Mouse (Mus musculus) liver, postnatal 0 days (tissue): Measurements from ENCODE around the gene Nagpa.

Experiments used
- CTCF ChIP-seq: sonication (generic); IDR thresholded peaks from 2 replicates; pipeline ENCODE4 v1.5.1; 2016; ENCODE audit warnings: antibody characterized with exemption, low read depth
- EP300 ChIP-seq: IDR thresholded peaks from 2 replicates; pipeline ENCODE4 v1.6.1; 2016; ENCODE audit warnings: antibody characterized with exemption, low read depth, mild to moderate bottlenecking

DNA sequence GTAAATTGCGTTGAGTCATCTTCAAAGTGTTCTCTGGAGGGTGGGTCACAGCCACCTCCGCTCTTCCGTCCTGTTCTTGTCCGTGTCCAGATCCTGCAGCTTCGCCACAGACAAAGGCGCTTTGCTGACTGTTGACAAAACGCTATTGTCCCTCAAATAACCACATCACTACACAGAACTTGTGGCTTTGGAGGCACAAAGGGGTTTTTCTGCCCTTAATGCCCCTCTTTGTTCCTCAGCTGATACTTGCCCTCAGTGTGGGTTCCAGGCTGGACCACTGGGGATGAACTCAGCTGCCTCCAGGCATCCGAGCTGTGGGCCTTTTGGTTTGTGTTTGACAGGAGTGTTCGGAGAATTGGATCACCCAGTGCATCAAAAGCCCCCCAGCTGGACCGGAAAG is 53.3 kb downstream of the Nagpa start:
- TF ChIP-seq CTCF (no peak), EP300 (no peak)
